Mouse (Mus musculus) MEL (cell line): ENCODE results near the gene Ndp. TPM values are rescaled to one million over a fixed set of nuclear protein-coding genes. Genes with fewer than 3 reads are reported as not detected.

Experiments
- DNase-seq: peaks from one replicate; pipeline ENCODE4 v3.0.0; 2011; ENCODE audit warnings: low read depth, low spot score
- H3K27ac ChIP-seq: 2 replicates; pipeline ENCODE4 v1.5.1; 2012; ENCODE audit warnings: low read depth, mild to moderate bottlenecking, control low read depth, low read length, moderate library complexity; ENCODE audit not compliant: control insufficient read depth
- H3K27me3 ChIP-seq, 2 experiments: fragments of 150-350 bp in 1 of 2; sonication (generic) in 1 of 2; 2 replicates each; pipeline ENCODE4 v1.6.1; 2012; ENCODE audit warnings: low read length in 2 of 2, mild to moderate bottlenecking in 2 of 2, improper control_type of control experiment in 1 of 2, moderate library complexity in 1 of 2; ENCODE audit not compliant: insufficient read depth in 2 of 2, control insufficient read depth in 1 of 2
- H3K36me3 ChIP-seq, 2 experiments: 2 replicates each; pipeline ENCODE4 v1.6.1; 2012 to 2014; ENCODE audit warnings: low read length in 2 of 2, improper control_type of control experiment in 1 of 2, inconsistent platforms in 1 of 2, mild to moderate bottlenecking in 1 of 2; ENCODE audit not compliant: insufficient read depth in 2 of 2, control insufficient read depth in 1 of 2
- H3K4me1 ChIP-seq, 2 experiments: fragments of 150-350 bp in 1 of 2; sonication (generic) in 1 of 2; 2 replicates each; pipeline ENCODE4 v1.6.1; 2012; ENCODE audit warnings: low read length in 2 of 2, improper control_type of control experiment in 1 of 2, mild to moderate bottlenecking in 1 of 2; ENCODE audit not compliant: insufficient read depth in 2 of 2, control insufficient read depth in 1 of 2
- H3K4me3 ChIP-seq, 2 experiments: fragments of 150-350 bp in 1 of 2; sonication (generic) in 1 of 2; 2 replicates each; pipeline ENCODE4 v1.5.1; 2012; ENCODE audit warnings: low read depth in 2 of 2, low read length in 2 of 2, mild to moderate bottlenecking in 2 of 2, moderate library complexity in 2 of 2, control low read depth in 1 of 2, improper control_type of control experiment in 1 of 2; ENCODE audit not compliant: control insufficient read depth in 1 of 2, insufficient read depth in 1 of 2
- H3K79me2 ChIP-seq: 2 replicates; pipeline ENCODE4 v1.6.1; 2012; ENCODE audit warnings: mild to moderate bottlenecking, low read length, moderate library complexity; ENCODE audit not compliant: control insufficient read depth, poor library complexity, insufficient read depth
- H3K9ac ChIP-seq: 2 replicates; pipeline ENCODE4 v1.6.1; 2012; ENCODE audit warnings: low read depth, mild to moderate bottlenecking, control low read depth, low read length, moderate library complexity; ENCODE audit not compliant: control insufficient read depth, poor library complexity, severe bottlenecking
- H3K9me3 ChIP-seq: fragments of 150-350 bp; sonication (generic); replicated peaks from 2 replicates; pipeline ENCODE4 v1.6.1; 2012; ENCODE audit warnings: mild to moderate bottlenecking, low read length, improper control_type of control experiment, moderate library complexity; ENCODE audit not compliant: insufficient read depth
- BHLHE40 ChIP-seq: IDR thresholded peaks from 2 replicates; pipeline ENCODE4 v1.6.1; 2012; ENCODE audit warnings: low read depth, mild to moderate bottlenecking, inconsistent platforms, low read length, improper control_type of control experiment, borderline replicate concordance
- CHD1 ChIP-seq: IDR thresholded peaks from 2 replicates; pipeline ENCODE4 v1.6.1; 2012; ENCODE audit warnings: low read depth, mild to moderate bottlenecking, inconsistent platforms, low read length, improper control_type of control experiment
- E2F4 ChIP-seq: IDR thresholded peaks from 2 replicates; pipeline ENCODE4 v1.6.1; 2011; ENCODE audit warnings: low read depth, low read length, improper control_type of control experiment, borderline replicate concordance
- EP300 ChIP-seq, 2 experiments: IDR thresholded peaks; 2 replicates each; pipeline ENCODE4 v1.6.1; 2011; ENCODE audit warnings: improper control_type of control experiment in 2 of 2, low read length in 2 of 2, low read depth in 1 of 2, mild to moderate bottlenecking in 1 of 2
- JUND ChIP-seq: IDR thresholded peaks from 2 replicates; pipeline ENCODE4 v1.6.1; 2011; ENCODE audit warnings: low read depth, mild to moderate bottlenecking, improper control_type of control experiment, low read length
- KAT2A ChIP-seq: conservative IDR thresholded peaks from 2 replicates; pipeline ENCODE4 v1.6.1; 2012; ENCODE audit warnings: low read depth, low read length, improper control_type of control experiment, inconsistent platforms
- MAFK ChIP-seq: IDR thresholded peaks from 2 replicates; pipeline ENCODE4 v1.6.1; 2011; ENCODE audit warnings: low read depth, mild to moderate bottlenecking, low read length, improper control_type of control experiment, borderline replicate concordance
- MXI1 ChIP-seq: IDR thresholded peaks from 2 replicates; pipeline ENCODE4 v1.6.1; 2011; ENCODE audit warnings: mild to moderate bottlenecking, low read depth, low read length, improper control_type of control experiment
- MYC ChIP-seq: IDR thresholded peaks from 2 replicates; pipeline ENCODE4 v1.6.1; 2011; ENCODE audit warnings: low read depth, mild to moderate bottlenecking, low read length, improper control_type of control experiment, moderate library complexity
- NELFE ChIP-seq: IDR thresholded peaks from 2 replicates; pipeline ENCODE4 v1.6.1; 2011; ENCODE audit warnings: low read depth, low read length, improper control_type of control experiment
- POLR2AphosphoS2 ChIP-seq: IDR thresholded peaks from 2 replicates; pipeline ENCODE4 v1.6.1; 2011; ENCODE audit warnings: low read length, improper control_type of control experiment
- RAD21 ChIP-seq: IDR thresholded peaks from 2 replicates; pipeline ENCODE4 v1.6.1; 2011; ENCODE audit warnings: mild to moderate bottlenecking, low read depth, low read length, improper control_type of control experiment
- SIN3A ChIP-seq: IDR thresholded peaks from 2 replicates; pipeline ENCODE4 v1.6.1; 2012; ENCODE audit warnings: low read length, improper control_type of control experiment, inconsistent platforms
- UBTF ChIP-seq: IDR thresholded peaks from 2 replicates; pipeline ENCODE4 v1.6.1; 2012; ENCODE audit warnings: low read depth, mild to moderate bottlenecking, inconsistent platforms, low read length, improper control_type of control experiment, moderate library complexity, borderline replicate concordance; ENCODE audit not compliant: insufficient read depth
- USF2 ChIP-seq, 2 experiments: IDR thresholded peaks; 2 replicates each; pipeline ENCODE4 v1.6.1; 2011 to 2012; ENCODE audit warnings: improper control_type of control experiment in 2 of 2, low read length in 2 of 2, borderline replicate concordance in 1 of 2, inconsistent platforms in 1 of 2, low read depth in 1 of 2, mild to moderate bottlenecking in 1 of 2; ENCODE audit not compliant: insufficient read depth in 1 of 2
- ZNF384 ChIP-seq: IDR thresholded peaks from 2 replicates; pipeline ENCODE4 v1.6.1; 2012; ENCODE audit warnings: low read depth, mild to moderate bottlenecking, inconsistent platforms, low read length, improper control_type of control experiment
- polyA plus RNA-seq, 2 experiments: library from polyadenylated mRNA; stranded (reverse) in 1 of 2; unstranded in 1 of 2; fragments of >175 nt in 1 of 2; fragments of >200 nt in 1 of 2; gene quantifications; 2 replicates each; pipeline versions ENCODE4 v1.2.1 to v1.2.4; 2012; ENCODE audit warnings: low replicate concordance in 2 of 2, low read depth in 1 of 2; ENCODE audit not compliant: insufficient read length in 2 of 2, insufficient read depth in 1 of 2, missing spikeins in 1 of 2
- total RNA-seq: library from RNA; depleted of rRNA; stranded (reverse); fragments of 300-350 nt; gene quantifications from 2 replicates; pipeline ENCODE4 v1.2.3, GENCODE M21; 2012

Gene Ndp
- total and polyA plus RNA-seq, 3 experiments = not detected

GRCm38 (mm10) chrX:16841443-16841842 lies 70.1 kb downstream of the Ndp start:
- H3K27ac ChIP-seq = no peak overlapping the region
- no peak overlapping the region for H3K4me3 ChIP-seq
- H3K9me3 ChIP-seq = no peaks in the 10 kb centered on the region
- no peaks in the 10 kb centered on the region for H3K27me3 ChIP-seq
- no peak for DNase-seq
- H3K9ac ChIP-seq = no peak overlapping the region
- no peaks in the 10 kb centered on the region for H3K79me2 ChIP-seq
- TF ChIP-seq POLR2AphosphoS2 (no peak), JUND (no peak), BHLHE40 (no peak), MXI1 (no peak), USF2 (IDR thresholded peaks at IDR 0.05; ENCODE audit: borderline replicate concordance in 1 of 2, insufficient read depth in 1 of 2, low read depth in 1 of 2, low read length in 2 of 2) (no peak), MAFK (no peak)
- no peaks in the 10 kb centered on the region for H3K4me1 ChIP-seq
- H3K36me3 ChIP-seq = no peaks in the 10 kb centered on the region

DNA sequence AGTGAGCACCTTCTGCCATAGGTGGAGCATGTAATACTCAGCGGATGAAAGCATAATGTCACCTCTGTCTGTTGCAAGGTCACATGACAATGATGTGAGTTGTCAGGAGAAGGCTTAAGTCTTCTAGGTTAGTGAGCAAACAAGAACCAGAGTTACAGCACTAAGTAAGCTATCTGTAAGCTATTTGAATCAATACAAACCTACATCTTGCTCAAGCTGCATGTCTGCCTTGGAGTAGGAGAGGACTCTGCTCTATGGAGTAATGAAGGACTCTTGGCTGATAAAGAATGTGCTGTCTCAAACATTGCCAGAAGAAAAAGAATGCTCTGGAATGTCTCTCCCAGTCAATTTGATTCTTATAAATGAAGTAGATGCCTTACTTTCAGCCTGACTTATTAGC lies 74.3 kb downstream of the Ndp start:
- no peak for DNase-seq
- H3K4me3 ChIP-seq = no peak overlapping the region
- H3K9ac ChIP-seq = no peak overlapping the region
- no peaks in the 10 kb centered on the region for H3K4me1 ChIP-seq
- no peaks in the 10 kb centered on the region for H3K9me3 ChIP-seq
- H3K27ac ChIP-seq = no peak overlapping the region
- no peak for TF ChIP-seq CHD1
- no peak for TF ChIP-seq RAD21
- no peak for TF ChIP-seq E2F4
- TF ChIP-seq KAT2A = no peak
- no peak for TF ChIP-seq NELFE
- TF ChIP-seq EP300 (IDR thresholded peaks at IDR 0.05; ENCODE audit: low read depth in 1 of 2, low read length in 2 of 2) = no peak
- no peak for TF ChIP-seq UBTF
- TF ChIP-seq SIN3A = no peak
- TF ChIP-seq MXI1 = no peak
- no peak for TF ChIP-seq MYC
- no peak for TF ChIP-seq ZNF384
- no peak for TF ChIP-seq USF2 (IDR thresholded peaks at IDR 0.05; ENCODE audit: borderline replicate concordance in 1 of 2, insufficient read depth in 1 of 2, low read depth in 1 of 2, low read length in 2 of 2)
- TF ChIP-seq MAFK = no peak
- H3K36me3 ChIP-seq = no peaks in the 10 kb centered on the region
- H3K79me2 ChIP-seq = no peaks in the 10 kb centered on the region
- no peaks in the 10 kb centered on the region for H3K27me3 ChIP-seq
